Mouse (Mus musculus): Measurements from ENCODE around the gene Crhr2.

Crhr2 gene

GRCm38 (mm10) chr6:55132794-55133193 lies at the start of gene Crhr2:
Gene Crhr2, minus strand, starts transcription at chr6:55133016.
- DNase-seq (ENCODE audit: low read depth, low spot score) = peak; percentile 71

GRCm38 (mm10) chr6:55179560-55179959 lies 46.7 kb upstream of the Crhr2 start:
- no peak for DNase-seq (ENCODE audit: low read depth, low spot score)

GRCm38 (mm10) chr6:55177060-55177732 lies 44.4 kb upstream of the Crhr2 start:
- DNase-seq (ENCODE audit: low read depth, low spot score) = no peak

- peak; percentile 54 for DNase-seq (ENCODE audit: low read depth, low spot score)
Measured at GRCm38 (mm10) chr6:55175892-55176291, 43.1 kb upstream of the Crhr2 start.

GRCm38 (mm10) chr6:55175456-55175855 lies 42.6 kb upstream of the Crhr2 start:
- DNase-seq (ENCODE audit: low read depth, low spot score) = no peak

- peak; percentile 62 for DNase-seq (ENCODE audit: low read depth, low spot score)
Measured at GRCm38 (mm10) chr6:55174741-55175181, 41.9 kb upstream of the Crhr2 start, which contains the start of gene Inmt. Gene Inmt, minus strand, starts transcription at chr6:55175043.

- DNase-seq (ENCODE audit: low read depth, low spot score) = no peak
Measured at GRCm38 (mm10) chr6:55173941-55174349, 41.1 kb upstream of the Crhr2 start.

GRCm38 (mm10) chr6:55173171-55173570 lies 40.4 kb upstream of the Crhr2 start:
- no peak for DNase-seq (ENCODE audit: low read depth, low spot score)

- no peak for DNase-seq (ENCODE audit: low read depth, low spot score)
Measured at GRCm38 (mm10) chr6:55171638-55172037, 38.8 kb upstream of the Crhr2 start.

GRCm38 (mm10) chr6:55169818-55170217 lies 37.0 kb upstream of the Crhr2 start:
- DNase-seq (ENCODE audit: low read depth, low spot score) = no peak

- peak; percentile 68 for DNase-seq (ENCODE audit: low read depth, low spot score)
Measured at GRCm38 (mm10) chr6:55166777-55167463, 34.1 kb upstream of the Crhr2 start.

GRCm38 (mm10) chr6:55163046-55163584 lies 30.3 kb upstream of the Crhr2 start:
- no peak for DNase-seq (ENCODE audit: low read depth, low spot score)

- no peak for DNase-seq (ENCODE audit: low read depth, low spot score)
Measured at GRCm38 (mm10) chr6:55161311-55161761, 28.5 kb upstream of the Crhr2 start.

- no peak for DNase-seq (ENCODE audit: low read depth, low spot score)
Measured at GRCm38 (mm10) chr6:55159256-55159655, 26.4 kb upstream of the Crhr2 start.

- DNase-seq (ENCODE audit: low read depth, low spot score) = no peak
Measured at GRCm38 (mm10) chr6:55152226-55152625, 19.4 kb upstream of the Crhr2 start.

GRCm38 (mm10) chr6:55146138-55146537 lies 13.3 kb upstream of the Crhr2 start:
- no peak for DNase-seq (ENCODE audit: low read depth, low spot score)

- DNase-seq (ENCODE audit: low read depth, low spot score) = peak; percentile 58
Measured at GRCm38 (mm10) chr6:55145285-55145684, 12.5 kb upstream of the Crhr2 start.

- DNase-seq (ENCODE audit: low read depth, low spot score) = peak; percentile 88
Measured at GRCm38 (mm10) chr6:55138343-55138742, 5.5 kb upstream of the Crhr2 start.

GRCm38 (mm10) chr6:55133425-55133824 lies 609 bp upstream of the Crhr2 start:
- DNase-seq (ENCODE audit: low read depth, low spot score) = no peak

GRCm38 (mm10) chr6:55131301-55131700 lies 1.5 kb downstream of the Crhr2 start:
- peak; percentile 53 for DNase-seq (ENCODE audit: low read depth, low spot score)

GRCm38 (mm10) chr6:55130631-55131030 lies 2.2 kb downstream of the Crhr2 start:
- DNase-seq (ENCODE audit: low read depth, low spot score) = no peak

GRCm38 (mm10) chr6:55128391-55128790 lies 4.4 kb downstream of the Crhr2 start:
- peak; percentile 89 for DNase-seq (ENCODE audit: low read depth, low spot score)

- DNase-seq (ENCODE audit: low read depth, low spot score) = peak; percentile 59
Measured at GRCm38 (mm10) chr6:55126576-55126975, 6.2 kb downstream of the Crhr2 start.
